Mouse (Mus musculus): ENCODE measurements around the gene Agk.

- no peak for TF ChIP-seq CTCF (IDR thresholded peaks at IDR 0.05)
- TF ChIP-seq EP300 (IDR thresholded peaks at IDR 0.05): no peak
Observed at GRCm38 (mm10) chr6:40436047-40436483, 111.1 kb downstream of the Agk start, which contains the start of gene E330009J07Rik.

All from lung, postnatal 0 days (tissue).